Mouse (Mus musculus) G1E (cell line): ENCODE data around the gene Gipr. TPM values are rescaled to one million over a fixed set of nuclear protein-coding genes. Genes with fewer than 3 reads are reported as not detected.

ENCODE experiments used
- ATAC-seq: 2 replicates; pipeline ENCODE4 v1.8.0; 2016; ENCODE audit warnings: mild to moderate bottlenecking; ENCODE audit not compliant: insufficient number of reproducible peaks, poor library complexity, low FRiP score, severe bottlenecking; ENCODE audit errors: extremely low read depth
- DNase-seq: peaks from one replicate; pipeline ENCODE4 v3.0.0; 2012; ENCODE audit warnings: low spot score
- H3K27me3 ChIP-seq: 2 replicates; pipeline ENCODE4 v1.6.1; 2012; ENCODE audit warnings: mild to moderate bottlenecking, low read length, inconsistent platforms; ENCODE audit not compliant: insufficient read depth
- H3K36me3 ChIP-seq: replicated peaks from 2 replicates; pipeline ENCODE3; 2012; ENCODE audit warnings: mild to moderate bottlenecking, inconsistent platforms
- H3K4me1 ChIP-seq: 2 replicates; pipeline ENCODE4 v1.6.1; 2012; ENCODE audit warnings: low read depth, low read length, inconsistent platforms, mixed read lengths; ENCODE audit not compliant: insufficient read depth
- H3K4me3 ChIP-seq: 2 replicates; pipeline ENCODE4 v1.5.1; 2012; ENCODE audit warnings: low read depth, mild to moderate bottlenecking, inconsistent platforms, low read length, moderate library complexity, mixed read lengths
- H3K9me3 ChIP-seq: replicated peaks from 2 replicates; pipeline ENCODE4 v1.6.1; 2012; ENCODE audit warnings: inconsistent platforms
- CTCF ChIP-seq: IDR thresholded peaks from 2 replicates; pipeline ENCODE4 v1.5.1; 2012; ENCODE audit warnings: low read depth, low read length, inconsistent platforms, mixed read lengths
- GATA1 ChIP-seq: IDR thresholded peaks from 2 replicates; pipeline ENCODE4 v1.6.1; 2012; ENCODE audit warnings: borderline replicate concordance, low read length, inconsistent platforms, mixed read lengths
- GATA2 ChIP-seq: IDR thresholded peaks from 2 replicates; pipeline ENCODE4 v1.6.1; 2012; ENCODE audit warnings: low read depth, low read length, inconsistent platforms, borderline replicate concordance
- POLR2AphosphoS5 ChIP-seq: IDR thresholded peaks from 2 replicates; pipeline ENCODE4 v1.6.1; 2012; ENCODE audit warnings: low read depth, low read length, inconsistent platforms; ENCODE audit not compliant: insufficient replicate concordance
- TAL1 ChIP-seq: conservative IDR thresholded peaks from 2 replicates; pipeline ENCODE4 v1.6.1; 2012; ENCODE audit warnings: low read depth, low read length, inconsistent platforms, mixed read lengths
- polyA plus RNA-seq: library from polyadenylated mRNA; stranded (reverse); fragments of >175 nt; gene quantifications from 2 replicates; pipeline ENCODE4 v1.2.3, GENCODE M21; 2012
- total RNA-seq, 2 experiments: library from RNA; stranded (forward) in 1 of 2; stranded (reverse) in 1 of 2; fragments of 200-1000 nt in 1 of 2; fragments of >200 nt in 1 of 2; fragmentation: Nextera tagmentation in 1 of 2; gene quantifications; 2 replicates each; pipeline ENCODE4 v1.2.3; 2014 to 2017

Gipr gene
- total and polyA plus RNA-seq, 3 experiments: 6.5 to 10.7 (median 7.1) TPM

GRCm38 (mm10) chr7:19172874-19173273, 6.9 kb upstream of the Gipr start:
- TF ChIP-seq CTCF (peak; percentile 51; the same call in 1 of the 2 replicates), GATA2 (no peak)
- Histone ChIP-seq H3K4me3 (no peak overlapping the region; the same call in 1 of the 2 replicates), H3K27me3 (peaks cover 56% of the 10 kb centered on the region), H3K9me3 (no peaks in the 10 kb centered on the region), H3K4me1 (peaks cover 39% of the 10 kb centered on the region), H3K36me3 (no peaks in the 10 kb centered on the region)
- peak; percentile 63 for ATAC-seq
- DNase-seq: peak; percentile 61

- H3K4me3 ChIP-seq: no peak overlapping the region
Measured at GRCm38 (mm10) chr7:19171831-19172230, 5.9 kb upstream of the Gipr start.

GRCm38 (mm10) chr7:19170142-19170541, 4.2 kb upstream of the Gipr start:
- no peaks in the 10 kb centered on the region for H3K36me3 ChIP-seq
- H3K4me3 ChIP-seq: no peak overlapping the region
- DNase-seq: no peak
- H3K4me1 ChIP-seq: peaks cover 41% of the 10 kb centered on the region
- no peak for ATAC-seq
- H3K9me3 ChIP-seq: no peaks in the 10 kb centered on the region
- peaks cover 43% of the 10 kb centered on the region for H3K27me3 ChIP-seq
- TF ChIP-seq GATA1 (no peak), TAL1 (no peak), GATA2 (no peak), CTCF (no peak), POLR2AphosphoS5 (no peak)

More at GRCm38 (mm10) chr7:19171831-19172230, 5.9 kb upstream of the Gipr start:
- DNase-seq: no peak
- ATAC-seq: no peak
- TF ChIP-seq GATA1 (no peak), CTCF (no peak), TAL1 (no peak), GATA2 (no peak), POLR2AphosphoS5 (no peak)
- peaks cover 54% of the 10 kb centered on the region for H3K27me3 ChIP-seq
- H3K4me1 ChIP-seq: peaks cover 36% of the 10 kb centered on the region
- no peaks in the 10 kb centered on the region for H3K36me3 ChIP-seq
- no peaks in the 10 kb centered on the region for H3K9me3 ChIP-seq

GRCm38 (mm10) chr7:19169506-19169905, 3.6 kb upstream of the Gipr start:
- no peaks in the 10 kb centered on the region for H3K9me3 ChIP-seq
- H3K27me3 ChIP-seq: peaks cover 49% of the 10 kb centered on the region
- H3K4me3 ChIP-seq: no peak overlapping the region
- DNase-seq (no peak), ATAC-seq (no peak)
- peaks cover 47% of the 10 kb centered on the region for H3K4me1 ChIP-seq
- H3K36me3 ChIP-seq: no peaks in the 10 kb centered on the region
- no peak for TF ChIP-seq GATA2
- no peak for TF ChIP-seq TAL1
- TF ChIP-seq CTCF: no peak
- no peak for TF ChIP-seq POLR2AphosphoS5
- TF ChIP-seq GATA1: no peak

GRCm38 (mm10) chr7:19166990-19167389, 1.1 kb upstream of the Gipr start:
- H3K4me1 ChIP-seq: peaks cover 48% of the 10 kb centered on the region
- no peak overlapping the region for H3K4me3 ChIP-seq
- no peaks in the 10 kb centered on the region for H3K9me3 ChIP-seq
- no peak for DNase-seq
- peaks cover 16% of the 10 kb centered on the region for H3K36me3 ChIP-seq
- TF ChIP-seq GATA2: no peak
- no peak for TF ChIP-seq TAL1
- TF ChIP-seq POLR2AphosphoS5: no peak
- TF ChIP-seq CTCF: no peak
- TF ChIP-seq GATA1: no peak
- H3K27me3 ChIP-seq: peaks cover 55% of the 10 kb centered on the region
- ATAC-seq: no peak

- Histone ChIP-seq H3K4me3 (peak overlapping the region; percentile 61; the same call in 1 of the 2 replicates), H3K36me3 (peaks cover 21% of the 10 kb centered on the region), H3K9me3 (no peaks in the 10 kb centered on the region), H3K27me3 (peaks cover 47% of the 10 kb centered on the region), H3K4me1 (peaks cover 51% of the 10 kb centered on the region)
- DNase-seq: no peak
- no peak for ATAC-seq
- TF ChIP-seq TAL1 (no peak), GATA2 (no peak), POLR2AphosphoS5 (no peak), CTCF (no peak), GATA1 (no peak)
Measured at GRCm38 (mm10) chr7:19164978-19165377, 949 bp downstream of the Gipr start.
